Mouse (Mus musculus) limb, embryonic 14.5 days (tissue): ENCODE results near the gene Ccdc85b. TPM values are rescaled to one million over a fixed set of nuclear protein-coding genes. Genes with fewer than 3 reads are reported as not detected.
A peak's percentile ranks its signal among the peaks of the same experiment; 100 is the strongest.

Experiments
- ATAC-seq: fragments of 200-750 bp; cut with Nextera tagmentation; 2 replicates; pipeline ENCODE4 v1.8.0; 2017; ENCODE audit warnings: low read depth, moderate number of reproducible peaks, moderate TSS enrichment; ENCODE audit not compliant: low FRiP score
- DNase-seq: peaks from one replicate; pipeline ENCODE4 v3.0.0-alpha.2; 2015; ENCODE audit warnings: low spot score
- H3K27ac ChIP-seq: fragments of 300-500 bp; sonication (generic); replicated peaks from 2 replicates; pipeline ENCODE4 v1.5.1; 2014; ENCODE audit warnings: low read depth, mild to moderate bottlenecking, low read length, moderate library complexity, mixed read lengths
- H3K27me3 ChIP-seq: fragments of 300-500 bp; sonication (generic); 2 replicates; pipeline ENCODE4 v1.6.1; 2014; ENCODE audit warnings: low read length, mixed read lengths; ENCODE audit not compliant: control insufficient read depth, insufficient read depth
- H3K36me3 ChIP-seq: fragments of 300-500 bp; sonication (generic); 2 replicates; pipeline ENCODE4 v1.6.1; 2014; ENCODE audit warnings: mild to moderate bottlenecking, low read length, moderate library complexity, mixed read lengths; ENCODE audit not compliant: control insufficient read depth, insufficient read depth
- H3K4me1 ChIP-seq: fragments of 300-500 bp; sonication (generic); 2 replicates; pipeline ENCODE4 v1.6.1; 2014; ENCODE audit warnings: antibody characterized with exemption, low read length, mixed read lengths; ENCODE audit not compliant: control insufficient read depth, insufficient read depth
- H3K4me2 ChIP-seq: fragments of 300-500 bp; sonication (generic); replicated peaks from 2 replicates; pipeline ENCODE4 v1.6.1; 2014; ENCODE audit warnings: low read depth, mild to moderate bottlenecking, low read length, moderate library complexity; ENCODE audit not compliant: severe bottlenecking
- H3K4me3 ChIP-seq: fragments of 300-500 bp; sonication (generic); replicated peaks from 2 replicates; pipeline ENCODE4 v1.5.1; 2014; ENCODE audit warnings: low read length
- H3K9ac ChIP-seq: fragments of 300-500 bp; sonication (generic); 2 replicates; pipeline ENCODE4 v1.6.1; 2014; ENCODE audit warnings: mild to moderate bottlenecking, low read depth, low read length, moderate library complexity; ENCODE audit not compliant: severe bottlenecking
- H3K9me3 ChIP-seq: fragments of 300-500 bp; sonication (generic); 2 replicates; pipeline ENCODE4 v1.6.1; 2016; ENCODE audit warnings: low read length; ENCODE audit not compliant: control insufficient read depth
- POLR2A ChIP-seq: fragments of 200-500 bp; IDR thresholded peaks from 2 replicates; pipeline ENCODE4 v1.8.0; 2012; ENCODE audit warnings: inconsistent platforms, mild to moderate bottlenecking, moderate library complexity, borderline replicate concordance; ENCODE audit not compliant: insufficient read depth, insufficient read length; ENCODE audit errors: extremely low read depth
- WGBS: fragments of 180-500 bp; shearing (Covaris S2); extraction: QIAGEN DNeasy Blood & Tissue Kit; methylation state at CpG from one replicate; pipeline ENCODE4 v1.1.7; 2014; 5-methylcytosine and 5-hydroxymethylcytosine counted together
- polyA plus RNA-seq, 2 experiments: library from polyadenylated mRNA; depleted of rRNA in 1 of 2; stranded (reverse) in 1 of 2; unstranded in 1 of 2; fragments of >200 nt; fragmentation: Nextera tagmentation in 1 of 2; extraction: Ambion mirVana in 1 of 2; gene quantifications; 2 replicates each; pipeline versions ENCODE4 v1.2.1 to v1.2.3; 2012 to 2014

The Ccdc85b gene
- polyA plus RNA-seq, 2 experiments = 6.5 to 6.9 TPM

GRCm38 (mm10) chr19:5430408-5430807 lies 27.3 kb downstream of the Ccdc85b start:
- no peak for TF ChIP-seq POLR2A
- Histone ChIP-seq H3K27me3 (no peaks in the 10 kb centered on the region), H3K4me2 (no peak overlapping the region), H3K4me3 (no peak overlapping the region), H3K4me1 (peaks cover 23% of the 10 kb centered on the region), H3K9me3 (no peaks in the 10 kb centered on the region), H3K27ac (no peak overlapping the region), H3K9ac (no peak overlapping the region), H3K36me3 (peaks cover 23% of the 10 kb centered on the region)
- WGBS = 93% methylated on average over 1 of the region's 1 CpGs
- ATAC-seq (no peak), DNase-seq (no peak)

GRCm38 (mm10) chr19:5429806-5430205 lies 27.9 kb downstream of the Ccdc85b start:
- no peak overlapping the region for H3K9ac ChIP-seq
- TF ChIP-seq POLR2A = no peak
- H3K4me2 ChIP-seq = no peak overlapping the region
- no peak overlapping the region for H3K4me3 ChIP-seq
- H3K27me3 ChIP-seq = no peaks in the 10 kb centered on the region
- H3K36me3 ChIP-seq = peaks cover 23% of the 10 kb centered on the region
- ATAC-seq (no peak), DNase-seq (no peak)
- WGBS = 75% methylated on average over 8 of the region's 8 CpGs
- no peaks in the 10 kb centered on the region for H3K9me3 ChIP-seq
- no peak overlapping the region for H3K27ac ChIP-seq
- peaks cover 23% of the 10 kb centered on the region for H3K4me1 ChIP-seq

DNA sequence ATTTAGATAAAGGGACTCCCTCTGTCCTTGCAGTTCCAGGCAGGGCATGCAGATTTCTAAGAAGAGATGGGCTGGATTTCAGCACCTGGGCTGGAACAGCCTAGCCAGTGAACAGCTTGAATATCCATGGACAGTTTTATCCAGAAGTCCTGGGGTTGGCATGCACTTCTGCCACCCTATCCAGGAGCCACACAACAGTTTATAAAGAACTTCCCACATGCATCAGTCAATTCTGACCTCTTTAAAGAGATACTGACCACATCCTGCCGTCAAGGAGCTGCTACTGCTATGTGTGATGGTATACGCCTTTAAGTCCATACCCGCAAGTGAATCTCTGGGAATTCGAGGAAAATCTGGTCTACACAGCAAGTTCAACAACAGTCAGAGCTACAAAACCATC lies 28.5 kb downstream of the Ccdc85b start:
- 89% methylated on average over 4 of the region's 4 CpGs for WGBS
- H3K27ac ChIP-seq = no peak overlapping the region
- no peak for TF ChIP-seq POLR2A
- H3K9me3 ChIP-seq = no peaks in the 10 kb centered on the region
- DNase-seq (no peak), ATAC-seq (no peak)
- H3K36me3 ChIP-seq = peaks cover 23% of the 10 kb centered on the region
- H3K4me1 ChIP-seq = peaks cover 23% of the 10 kb centered on the region
- no peak overlapping the region for H3K4me2 ChIP-seq
- H3K27me3 ChIP-seq = no peaks in the 10 kb centered on the region
- H3K4me3 ChIP-seq = no peak overlapping the region
- H3K9ac ChIP-seq = 0 out of 2 replicates have a peak overlapping the region, but pooled peaks have one; percentile 2

GRCm38 (mm10) chr19:5428083-5428482 lies 29.6 kb downstream of the Ccdc85b start:
- ATAC-seq (no peak), DNase-seq (peak; percentile 27)
- H3K9ac ChIP-seq = no peak overlapping the region
- no peak overlapping the region for H3K4me2 ChIP-seq
- 80% methylated on average over 2 of the region's 2 CpGs for WGBS
- peaks cover 22% of the 10 kb centered on the region for H3K4me1 ChIP-seq
- TF ChIP-seq POLR2A = no peak
- H3K9me3 ChIP-seq = no peaks in the 10 kb centered on the region
- no peak overlapping the region for H3K4me3 ChIP-seq
- H3K27ac ChIP-seq = no peak overlapping the region
- H3K27me3 ChIP-seq = no peaks in the 10 kb centered on the region
- peaks cover 26% of the 10 kb centered on the region for H3K36me3 ChIP-seq

DNA sequence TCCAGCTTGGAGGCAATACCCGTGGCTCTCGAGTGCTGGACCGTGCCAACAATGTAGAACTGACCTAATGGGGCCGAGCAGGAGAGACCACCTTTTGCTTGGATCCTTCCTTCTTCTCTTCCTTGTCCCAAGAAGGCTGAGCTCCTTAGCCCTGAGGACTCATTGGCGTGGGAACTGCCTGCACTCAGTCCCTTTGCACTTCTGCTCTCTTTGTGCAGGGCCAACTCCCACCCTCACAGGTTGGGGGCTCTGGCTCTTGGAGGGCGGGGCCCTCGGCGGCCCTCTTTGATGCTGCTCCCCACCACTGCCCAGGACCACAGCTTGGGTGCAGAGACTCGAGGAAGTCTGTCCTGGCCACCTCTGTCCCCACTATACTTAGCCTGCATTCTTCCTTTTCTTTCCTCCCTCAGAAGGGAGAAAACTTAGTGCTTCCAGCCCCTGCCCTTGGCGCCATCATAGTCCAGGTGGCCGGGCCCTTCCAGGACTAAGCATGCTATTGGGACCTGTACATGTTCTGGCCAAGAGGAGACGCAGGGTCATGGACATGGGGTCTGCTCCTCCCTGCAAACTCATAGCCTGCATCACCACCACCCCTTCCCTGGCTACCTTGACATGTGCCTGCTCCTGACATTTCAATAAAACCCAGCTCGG lies 30.9 kb downstream of the Ccdc85b start:
- DNase-seq = no peak
- H3K9ac ChIP-seq = no peak overlapping the region
- H3K27me3 ChIP-seq = no peaks in the 10 kb centered on the region
- WGBS = 93% methylated on average over 13 of the region's 13 CpGs
- H3K4me1 ChIP-seq = peaks cover 19% of the 10 kb centered on the region
- H3K4me3 ChIP-seq = peak overlapping the region; percentile 91
- TF ChIP-seq POLR2A = no peak
- peaks cover 39% of the 10 kb centered on the region for H3K36me3 ChIP-seq
- H3K4me2 ChIP-seq = no peak overlapping the region
- no peak overlapping the region for H3K27ac ChIP-seq
- H3K9me3 ChIP-seq = no peaks in the 10 kb centered on the region
- ATAC-seq = no peak
